Mouse (Mus musculus): ENCODE results near the gene Ugt1a6b. TPM values are rescaled to one million over a fixed set of nuclear protein-coding genes. Genes with fewer than 3 reads are reported as not detected.
A peak's percentile ranks its signal among the peaks of the same experiment; 100 is the strongest.
"Not testable (repeated sequence)": the region's sequence is repeated elsewhere in the genome, so short reads cannot be mapped to it uniquely, and the experiment has no call there.

The Ugt1a6b gene
- polyA plus RNA-seq, 1 experiment = 1.8 TPM

- TF ChIP-seq CTCF (IDR thresholded peaks at IDR 0.05; ENCODE audit: borderline replicate concordance, extremely low read depth, insufficient read depth, insufficient read length) (no peak), POLR2A (IDR thresholded peaks at IDR 0.05; ENCODE audit: borderline replicate concordance, extremely low read depth, insufficient read depth, insufficient read length, poor library complexity, severe bottlenecking) (no peak)
- DNase-seq (ENCODE audit: low read depth) = peak; percentile 50
Observed at GRCm38 (mm10) chr1:88133908-88134456, 30.9 kb downstream of the Ugt1a6b start.

- DNase-seq (ENCODE audit: low read depth) = peak; percentile 83
Observed at GRCm38 (mm10) chr1:88134457-88135011, 31.5 kb downstream of the Ugt1a6b start, which contains the start of gene Ugt1a6a. Gene Ugt1a6a, plus strand, starts transcription at chr1:88134809.

GRCm38 (mm10) chr1:88135229-88135904, 32.3 kb downstream of the Ugt1a6b start:
- peak; percentile 20 for DNase-seq (ENCODE audit: low read depth)

DNA sequence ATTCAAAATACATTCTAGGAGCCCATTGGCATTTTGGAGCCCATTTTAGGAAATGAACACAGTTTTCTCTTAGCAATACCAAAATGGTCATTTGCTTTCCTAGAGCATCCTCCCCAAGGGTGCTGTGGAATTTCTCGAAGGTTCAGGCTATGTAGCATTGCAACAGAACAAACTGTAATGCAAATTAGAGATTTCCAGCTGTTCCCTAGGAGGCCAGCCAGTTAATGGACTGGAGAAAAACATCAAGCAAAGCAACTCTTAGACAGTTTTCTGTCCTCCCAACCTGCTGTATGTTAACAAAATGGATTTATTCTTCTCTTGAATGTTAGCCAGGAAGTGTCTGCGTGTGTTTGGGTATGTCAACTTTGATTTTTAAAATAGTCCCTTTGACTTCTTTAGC, 33.6 kb downstream of the Ugt1a6b start:
- no peak for DNase-seq (ENCODE audit: low read depth)
- no peak for TF ChIP-seq POLR2A (IDR thresholded peaks at IDR 0.05; ENCODE audit: borderline replicate concordance, extremely low read depth, insufficient read depth, insufficient read length, poor library complexity, severe bottlenecking)
- TF ChIP-seq CTCF (IDR thresholded peaks at IDR 0.05; ENCODE audit: borderline replicate concordance, extremely low read depth, insufficient read depth, insufficient read length) = no peak

DNA sequence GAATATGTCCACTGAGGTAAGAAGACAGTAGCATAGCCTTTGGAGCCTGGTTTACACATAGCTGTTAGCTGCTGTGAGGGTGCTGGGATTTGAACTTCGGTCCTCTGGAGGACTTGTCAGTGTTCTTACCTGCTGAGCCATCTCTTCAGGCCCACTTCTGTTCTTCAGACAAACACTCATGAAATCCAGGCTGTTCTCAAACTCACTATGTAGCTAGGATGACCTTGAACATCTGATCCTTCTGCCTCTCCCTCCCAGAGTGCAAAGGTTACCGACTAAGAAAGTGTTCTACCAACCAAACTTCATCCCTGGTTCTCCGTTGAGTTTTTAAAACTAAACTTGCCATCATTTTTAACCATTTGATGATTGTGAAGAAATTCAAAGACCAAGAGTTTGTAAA, 34.2 kb downstream of the Ugt1a6b start:
- TF ChIP-seq CTCF (IDR thresholded peaks at IDR 0.05; ENCODE audit: borderline replicate concordance, extremely low read depth, insufficient read depth, insufficient read length) = no peak
- no peak for TF ChIP-seq POLR2A (IDR thresholded peaks at IDR 0.05; ENCODE audit: borderline replicate concordance, extremely low read depth, insufficient read depth, insufficient read length, poor library complexity, severe bottlenecking)
- DNase-seq (ENCODE audit: low read depth) = no peak

DNA sequence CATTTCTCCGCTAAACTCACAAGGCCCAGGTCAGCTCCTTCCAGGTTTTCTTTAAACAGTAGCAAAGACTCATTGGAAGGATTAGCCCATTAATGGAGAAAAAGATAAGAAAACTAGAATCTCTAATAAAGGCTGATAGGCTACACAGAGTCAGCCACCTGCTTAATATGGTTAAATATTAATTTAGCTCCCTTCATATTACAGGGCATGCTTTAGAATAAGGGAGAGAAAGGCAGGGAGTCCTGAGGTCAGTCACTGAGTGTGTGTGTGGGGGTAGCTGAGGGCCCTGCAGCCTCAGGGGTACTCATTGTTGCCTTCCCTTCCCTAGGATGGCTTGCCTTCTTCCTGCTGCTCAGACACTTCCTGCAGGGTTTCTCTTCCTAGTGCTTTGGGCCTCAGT, 35.1 kb downstream of the Ugt1a6b start:
- no peak for DNase-seq (ENCODE audit: low read depth)
- no peak for TF ChIP-seq CTCF (IDR thresholded peaks at IDR 0.05; ENCODE audit: borderline replicate concordance, extremely low read depth, insufficient read depth, insufficient read length)
- no peak for TF ChIP-seq POLR2A (IDR thresholded peaks at IDR 0.05; ENCODE audit: borderline replicate concordance, extremely low read depth, insufficient read depth, insufficient read length, poor library complexity, severe bottlenecking)

- not testable (repeated sequence) for DNase-seq (ENCODE audit: low read depth)
Observed at GRCm38 (mm10) chr1:88140492-88140891, 37.4 kb downstream of the Ugt1a6b start.

- TF ChIP-seq CTCF (IDR thresholded peaks at IDR 0.05; ENCODE audit: borderline replicate concordance, extremely low read depth, insufficient read depth, insufficient read length) = peak; percentile 35; the same call in 1 of the 2 replicates
- peak; percentile 7 for DNase-seq (ENCODE audit: low read depth)
Observed at GRCm38 (mm10) chr1:88143966-88144675, 41.1 kb downstream of the Ugt1a6b start.

DNA sequence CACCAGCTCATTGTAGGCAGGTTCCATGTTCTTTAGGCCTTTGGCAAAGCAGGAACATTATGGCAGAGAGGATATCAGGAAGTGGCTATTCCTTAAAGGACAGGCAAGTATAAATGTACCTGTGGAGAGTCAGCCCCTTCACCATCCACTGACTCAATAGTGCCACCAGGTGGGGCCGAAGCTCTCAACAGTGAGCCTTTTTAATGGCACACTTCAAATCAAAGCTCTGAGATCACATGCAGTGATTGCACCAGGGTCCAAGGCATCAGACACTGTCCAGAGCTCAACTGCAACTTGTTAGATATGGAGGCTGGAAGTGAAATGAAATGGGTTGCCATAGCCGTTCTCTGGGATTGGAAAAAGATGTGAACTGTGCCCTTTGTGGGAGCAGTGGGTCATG, 42.2 kb downstream of the Ugt1a6b start:
- TF ChIP-seq CTCF (IDR thresholded peaks at IDR 0.05; ENCODE audit: borderline replicate concordance, extremely low read depth, insufficient read depth, insufficient read length) = peak; percentile 21; the same call in 1 of the 2 replicates
- DNase-seq (ENCODE audit: low read depth) = peak; percentile 3

GRCm38 (mm10) chr1:88150133-88150532, 47.1 kb downstream of the Ugt1a6b start:
- DNase-seq (ENCODE audit: low read depth) = peak; percentile 3
- peak; percentile 27; the same call in 1 of the 2 replicates for TF ChIP-seq CTCF (IDR thresholded peaks at IDR 0.05; ENCODE audit: borderline replicate concordance, extremely low read depth, insufficient read depth, insufficient read length)

DNA sequence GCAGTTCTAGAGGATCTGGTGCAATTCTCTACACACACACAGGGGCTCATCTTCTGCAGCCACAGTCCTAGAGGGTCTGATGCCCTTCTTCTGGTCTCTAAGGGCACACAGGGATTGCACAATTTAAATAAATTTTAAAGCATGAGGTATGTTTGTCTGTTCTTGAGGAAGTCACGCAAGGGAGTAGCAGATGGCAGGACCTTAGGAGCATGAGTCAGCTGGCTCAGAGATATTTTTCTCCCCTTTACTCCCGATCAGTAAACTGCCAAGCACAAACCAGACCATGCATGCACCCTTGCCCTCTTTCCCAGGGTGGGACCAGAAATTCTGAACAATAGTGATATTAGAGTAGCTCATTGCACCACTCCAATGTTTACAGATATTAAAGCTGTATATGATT, 55.4 kb downstream of the Ugt1a6b start:
- DNase-seq (ENCODE audit: low read depth) = no peak

DNA sequence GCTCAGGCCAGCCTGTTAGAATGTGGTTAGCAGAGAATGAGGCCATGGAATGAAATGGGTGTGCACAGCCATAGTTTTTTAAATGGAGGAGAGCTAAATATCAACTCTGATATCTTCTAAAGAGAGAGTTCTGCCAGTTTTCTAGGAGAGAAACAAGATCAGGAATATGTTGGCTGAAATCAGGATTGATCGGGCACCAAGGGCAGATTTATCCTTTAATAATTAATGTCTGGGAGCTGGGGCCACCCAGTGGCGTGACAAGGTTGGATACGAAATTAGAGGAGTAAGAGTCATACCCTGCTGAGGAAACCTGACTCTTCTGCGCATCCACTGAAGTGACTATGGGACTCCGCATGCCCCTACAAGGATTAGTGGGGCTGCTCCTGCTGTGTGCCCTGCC, 62.7 kb downstream of the Ugt1a6b start, which contains the start of gene Ugt1a5:
Gene Ugt1a5 (plus strand): TSS at position 302 of the 400 bp plus-strand sequence.
- no peak for TF ChIP-seq CTCF (IDR thresholded peaks at IDR 0.05; ENCODE audit: borderline replicate concordance, extremely low read depth, insufficient read depth, insufficient read length)
- no peak for TF ChIP-seq POLR2A (IDR thresholded peaks at IDR 0.05; ENCODE audit: borderline replicate concordance, extremely low read depth, insufficient read depth, insufficient read length, poor library complexity, severe bottlenecking)
- DNase-seq (ENCODE audit: low read depth) = no peak

More for the DNA sequence above, 55.4 kb downstream of the Ugt1a6b start:
- no peak for TF ChIP-seq POLR2A (IDR thresholded peaks at IDR 0.05; ENCODE audit: borderline replicate concordance, extremely low read depth, insufficient read depth, insufficient read length, poor library complexity, severe bottlenecking)
- TF ChIP-seq CTCF (IDR thresholded peaks at IDR 0.05; ENCODE audit: borderline replicate concordance, extremely low read depth, insufficient read depth, insufficient read length) = no peak

GRCm38 (mm10) chr1:88172190-88172589, 69.1 kb downstream of the Ugt1a6b start:
- not testable (repeated sequence) for DNase-seq (ENCODE audit: low read depth)
